Mouse (Mus musculus) cortical plate, adult 2 months (tissue): ENCODE measurements around the gene Armc10. TPM values are rescaled to one million over a fixed set of nuclear protein-coding genes. Genes with fewer than 3 reads are reported as not detected.

Source experiments
- H3K27ac ChIP-seq: fragments of 200-500 bp; 2 replicates; pipeline ENCODE4 v1.5.1; 2012; ENCODE audit warnings: low read length, control low read depth, inconsistent platforms; ENCODE audit not compliant: insufficient read depth
- H3K4me1 ChIP-seq: fragments of 200-500 bp; 2 replicates; pipeline ENCODE4 v1.6.1; 2011; ENCODE audit warnings: low read length; ENCODE audit not compliant: control insufficient read depth, insufficient read depth
- H3K4me3 ChIP-seq: fragments of 200-500 bp; 2 replicates; pipeline ENCODE4 v1.5.1; 2011; ENCODE audit warnings: mild to moderate bottlenecking, low read length, control low read depth; ENCODE audit not compliant: insufficient read depth
- CTCF ChIP-seq: fragments of 200-500 bp; IDR thresholded peaks from 2 replicates; pipeline ENCODE4 v1.5.1; 2011; ENCODE audit warnings: mild to moderate bottlenecking, control low read depth, low read length; ENCODE audit not compliant: insufficient read depth; ENCODE audit errors: extremely low read depth
- POLR2A ChIP-seq: fragments of 200-500 bp; IDR thresholded peaks from 2 replicates; pipeline ENCODE4 v1.6.1; 2011; ENCODE audit warnings: mild to moderate bottlenecking, low read length, control low read depth; ENCODE audit not compliant: insufficient read depth; ENCODE audit errors: extremely low read depth
- polyA plus RNA-seq: library from polyadenylated mRNA; depleted of rRNA; stranded (reverse); fragments of >200 nt; gene quantifications from 2 replicates; pipeline ENCODE4 v1.2.3, GENCODE M21; 2012

The Armc10 gene
- polyA plus RNA-seq, 1 experiment = 26.0 TPM

- TF ChIP-seq POLR2A (no peak), CTCF (peak; percentile 73)
- no peaks in the 10 kb centered on the region for H3K4me1 ChIP-seq
- H3K4me3 ChIP-seq = no peak overlapping the region
- no peak overlapping the region for H3K27ac ChIP-seq
Observed at GRCm38 (mm10) chr5:21640961-21641360, 4.7 kb upstream of the Armc10 start.

GRCm38 (mm10) chr5:21643606-21644005 is 2.0 kb upstream of the Armc10 start:
- H3K4me1 ChIP-seq = no peaks in the 10 kb centered on the region; the same call in 1 of the 2 replicates
- no peak overlapping the region for H3K4me3 ChIP-seq
- no peak overlapping the region for H3K27ac ChIP-seq
- no peak for TF ChIP-seq CTCF
- no peak for TF ChIP-seq POLR2A

DNA sequence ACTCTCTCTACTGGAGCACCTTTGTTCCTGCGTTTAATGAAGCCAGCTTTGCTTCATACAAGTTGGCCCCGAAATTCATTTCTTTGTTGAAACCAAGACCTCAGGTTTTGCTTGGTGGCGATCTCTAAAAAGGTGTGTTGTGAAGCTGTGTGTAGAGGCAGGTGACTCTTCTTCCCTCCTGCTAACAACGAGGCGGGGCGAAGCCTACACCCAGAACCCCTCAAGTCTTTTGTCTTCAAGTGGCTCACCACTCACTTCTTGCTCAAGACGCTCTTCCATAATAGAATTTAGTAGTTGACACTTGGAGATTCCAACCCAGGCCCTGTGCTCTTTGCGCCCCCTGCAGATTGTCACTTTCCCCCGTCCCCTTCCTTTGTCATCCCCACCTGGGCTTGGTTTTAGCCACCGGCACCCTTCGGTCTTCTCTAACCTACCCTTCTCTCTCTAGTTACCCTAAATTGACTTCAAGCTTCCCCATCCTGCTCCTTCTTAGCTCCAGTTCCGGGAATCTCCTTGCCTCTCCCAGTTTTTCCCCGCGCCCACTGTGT is 648 bp upstream of the Armc10 start:
- TF ChIP-seq CTCF = no peak
- TF ChIP-seq POLR2A = no peak
- H3K27ac ChIP-seq = no peak overlapping the region
- H3K4me3 ChIP-seq = peak overlapping the region; percentile 37
- no peaks in the 10 kb centered on the region; the same call in 1 of the 2 replicates for H3K4me1 ChIP-seq

DNA sequence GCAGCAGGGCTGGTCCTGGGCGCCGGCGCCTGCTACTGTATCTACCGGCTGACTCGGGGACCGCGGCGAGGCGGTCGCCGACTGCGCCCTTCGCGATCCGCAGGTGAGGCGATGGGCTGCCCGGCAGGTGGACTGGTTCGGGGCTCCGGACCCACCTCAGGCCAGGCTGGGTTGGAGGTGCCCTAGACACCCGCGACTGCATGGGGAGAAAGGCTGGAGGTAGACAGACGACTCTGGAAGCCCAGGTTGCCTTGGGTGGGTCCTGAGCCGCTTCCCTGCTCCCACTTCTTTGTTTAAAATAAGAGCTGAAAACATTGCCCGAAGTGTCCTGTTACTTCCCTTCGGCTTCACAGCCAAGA is 499 bp downstream of the Armc10 start:
- Histone ChIP-seq H3K27ac (peak overlapping the region; percentile 62), H3K4me1 (no peaks in the 10 kb centered on the region; the same call in 1 of the 2 replicates), H3K4me3 (peak overlapping the region; percentile 37)
- TF ChIP-seq POLR2A = no peak
- no peak for TF ChIP-seq CTCF

- TF ChIP-seq CTCF (no peak), POLR2A (no peak)
- H3K4me3 ChIP-seq = no peak overlapping the region
- no peak overlapping the region for H3K27ac ChIP-seq
- no peaks in the 10 kb centered on the region; the same call in 1 of the 2 replicates for H3K4me1 ChIP-seq
Observed at GRCm38 (mm10) chr5:21650736-21651135, 5.1 kb downstream of the Armc10 start.

GRCm38 (mm10) chr5:21651885-21652612 is 6.4 kb downstream of the Armc10 start:
- no peaks in the 10 kb centered on the region for H3K4me1 ChIP-seq
- H3K27ac ChIP-seq = no peak overlapping the region
- TF ChIP-seq CTCF (no peak), POLR2A (no peak)
- no peak overlapping the region for H3K4me3 ChIP-seq

DNA sequence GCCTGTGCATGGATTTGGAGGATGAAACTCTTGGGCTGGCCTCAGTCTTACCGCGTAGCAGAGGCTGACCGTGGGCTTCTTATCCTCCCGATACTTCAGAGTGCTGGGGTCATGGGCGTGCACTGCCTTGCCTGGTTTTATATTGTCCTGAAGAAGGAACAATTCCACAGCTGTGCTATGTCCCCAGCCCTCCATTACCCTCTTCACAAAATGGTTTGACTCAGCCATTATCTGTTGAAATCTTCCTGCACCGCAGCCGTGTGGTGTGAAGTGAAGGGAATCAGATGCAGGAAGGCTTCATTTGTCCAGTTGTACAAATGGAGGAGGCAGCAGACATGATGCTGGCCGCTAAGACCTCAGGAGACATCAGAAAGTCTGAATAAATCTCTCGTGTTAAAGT is 11.3 kb downstream of the Armc10 start:
- H3K4me3 ChIP-seq = no peak overlapping the region
- TF ChIP-seq POLR2A (no peak), CTCF (no peak)
- peaks cover 5% of the 10 kb centered on the region; the same call in 1 of the 2 replicates for H3K4me1 ChIP-seq
- no peak overlapping the region for H3K27ac ChIP-seq

- Histone ChIP-seq H3K4me3 (no peak overlapping the region), H3K4me1 (peaks cover 5% of the 10 kb centered on the region; the same call in 1 of the 2 replicates), H3K27ac (no peak overlapping the region)
- TF ChIP-seq CTCF (no peak), POLR2A (no peak)
Observed at GRCm38 (mm10) chr5:21658038-21658437, 12.4 kb downstream of the Armc10 start.

DNA sequence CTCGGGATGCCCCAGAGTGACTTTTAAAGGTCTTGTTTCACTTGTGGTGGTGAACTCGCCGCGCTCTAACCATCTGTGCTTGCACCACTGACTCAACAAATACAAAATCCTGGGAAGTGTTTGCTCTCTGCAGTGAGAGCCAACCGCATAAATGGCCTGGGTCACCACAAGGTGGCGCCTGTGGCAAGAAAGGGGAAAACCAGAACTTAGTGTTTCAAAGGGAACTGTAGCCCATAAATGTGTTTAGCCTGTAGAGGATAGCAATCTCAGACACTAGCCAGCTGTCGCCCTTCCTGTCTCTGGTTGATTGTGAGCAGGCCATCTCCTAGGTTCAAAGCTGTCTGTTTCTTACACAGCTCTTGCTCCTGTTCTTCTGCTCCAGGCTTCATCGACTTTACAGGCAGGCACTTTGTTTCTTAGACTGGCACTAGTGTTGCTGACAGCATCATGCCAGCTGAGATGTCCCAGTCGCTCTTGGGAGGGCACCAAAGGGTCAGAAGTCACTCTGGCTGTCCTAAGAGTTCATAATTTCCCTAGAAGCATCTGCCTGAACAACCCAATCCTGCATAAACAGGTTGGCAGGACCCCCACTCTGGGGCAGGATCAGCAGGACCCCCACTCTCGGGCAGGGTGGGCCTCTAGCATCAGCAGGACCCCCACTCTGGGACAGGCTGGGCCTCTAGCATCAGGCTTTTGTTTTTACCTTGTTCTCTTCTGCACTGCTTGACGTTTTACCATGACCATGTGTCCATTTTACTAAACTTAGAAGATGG is 13.2 kb downstream of the Armc10 start:
- H3K4me1 ChIP-seq = peaks cover 5% of the 10 kb centered on the region; the same call in 1 of the 2 replicates
- no peak overlapping the region for H3K4me3 ChIP-seq
- TF ChIP-seq POLR2A (no peak), CTCF (peak; percentile 84)
- H3K27ac ChIP-seq = no peak overlapping the region

- peaks cover 5% of the 10 kb centered on the region; the same call in 1 of the 2 replicates for H3K4me1 ChIP-seq
- no peak overlapping the region for H3K27ac ChIP-seq
- TF ChIP-seq POLR2A (no peak), CTCF (no peak)
- H3K4me3 ChIP-seq = no peak overlapping the region
Observed at GRCm38 (mm10) chr5:21660850-21661249, 15.2 kb downstream of the Armc10 start.
